Mouse (Mus musculus) MEL-GATA-1-ER (cell line): ENCODE results near the gene Clip3.

Experiments used
- DNase-seq: peaks from one replicate; pipeline ENCODE4 v3.0.0-alpha.2; 2012; ENCODE audit warnings: low read depth; ENCODE audit errors: extremely low read depth

Gene Clip3

GRCm38 (mm10) chr7:30294296-30294695 is 2.8 kb downstream of the Clip3 start:
- DNase-seq = no peak

GRCm38 (mm10) chr7:30295103-30295502 is 3.6 kb downstream of the Clip3 start:
- no peak for DNase-seq

- no peak for DNase-seq
Observed at GRCm38 (mm10) chr7:30296816-30297215, 5.3 kb downstream of the Clip3 start.

- no peak for DNase-seq
Observed at GRCm38 (mm10) chr7:30297266-30297665, 5.7 kb downstream of the Clip3 start.

- DNase-seq = no peak
Observed at GRCm38 (mm10) chr7:30300914-30301313, 9.4 kb downstream of the Clip3 start.

- no peak for DNase-seq
Observed at GRCm38 (mm10) chr7:30306083-30306779, 14.7 kb downstream of the Clip3 start.

- DNase-seq = peak; percentile 97
Observed at GRCm38 (mm10) chr7:30308076-30309005, 16.8 kb downstream of the Clip3 start, which contains the start of gene Alkbh6. Alkbh6 (plus strand) TSS chr7:30308717.

GRCm38 (mm10) chr7:30309395-30310129 is 18.0 kb downstream of the Clip3 start:
- no peak for DNase-seq

- no peak for DNase-seq
Observed at GRCm38 (mm10) chr7:30310136-30310535, 18.6 kb downstream of the Clip3 start.

- no peak for DNase-seq
Observed at GRCm38 (mm10) chr7:30313666-30314320, 22.3 kb downstream of the Clip3 start.

GRCm38 (mm10) chr7:30314721-30315155 is 23.2 kb downstream of the Clip3 start, which contains the start of gene Syne4:
Syne4 (plus strand) TSS chr7:30314807.
- no peak for DNase-seq

- DNase-seq = no peak
Observed at GRCm38 (mm10) chr7:30315559-30316529, 24.3 kb downstream of the Clip3 start.

GRCm38 (mm10) chr7:30318142-30318541 is 26.6 kb downstream of the Clip3 start:
- DNase-seq = no peak

- no peak for DNase-seq
Observed at GRCm38 (mm10) chr7:30320946-30321345, 29.4 kb downstream of the Clip3 start.

- DNase-seq = peak; percentile 87
Observed at GRCm38 (mm10) chr7:30321539-30322284, 30.2 kb downstream of the Clip3 start, which contains the start of gene E130208F15Rik. E130208F15Rik (plus strand) TSS chr7:30321740.

GRCm38 (mm10) chr7:30322285-30322667 is 30.7 kb downstream of the Clip3 start:
- DNase-seq = peak; percentile 93

GRCm38 (mm10) chr7:30322865-30323264 is 31.3 kb downstream of the Clip3 start:
- DNase-seq = no peak

GRCm38 (mm10) chr7:30323795-30324194 is 32.3 kb downstream of the Clip3 start, which contains the start of gene Sdhaf1:
Sdhaf1 (minus strand) TSS chr7:30323895.
- DNase-seq = no peak
